Mouse (Mus musculus): Measurements from ENCODE around the gene Pld2.

Pld2 gene

DNA sequence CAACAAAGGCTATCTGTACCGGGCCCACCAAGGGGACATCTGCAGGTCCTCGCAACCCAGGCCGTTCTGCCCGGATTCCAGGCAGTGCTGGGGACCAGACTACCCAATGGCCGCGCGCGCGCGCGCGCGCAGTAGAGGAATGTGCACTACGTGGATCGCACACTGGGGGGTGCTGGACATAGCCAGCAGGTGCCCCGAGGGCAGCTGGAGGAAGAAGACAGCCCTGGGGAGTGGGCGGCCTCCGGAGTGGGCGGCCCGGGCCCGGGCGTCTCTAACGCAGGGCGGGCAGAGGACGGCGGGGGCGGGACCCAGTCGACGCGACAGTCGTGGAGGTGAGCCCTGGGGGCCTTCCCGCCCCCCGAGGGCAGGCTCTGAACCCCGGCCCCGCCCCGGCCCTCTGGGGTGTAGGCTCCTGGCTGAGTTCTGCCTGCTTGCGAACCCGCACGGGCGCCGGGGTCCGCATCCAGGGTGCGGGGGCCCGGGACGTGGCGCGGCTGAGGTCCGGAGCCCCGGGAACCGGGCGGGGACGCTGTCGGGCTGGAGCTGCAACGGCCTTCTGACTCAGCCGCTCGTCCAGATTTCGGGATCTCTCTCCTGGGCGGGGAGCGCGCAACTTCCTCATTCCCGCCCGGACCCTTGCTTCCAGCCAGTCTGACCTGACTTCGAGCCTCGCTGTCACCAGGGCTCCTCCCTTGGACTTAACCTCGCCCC is at the start of gene Pld2:
Gene Pld2, plus strand, starts transcription at position 188 of the 711 bp plus-strand sequence.
- in situ Hi-C loops (cut with MboI, MseI), result loop anchor here (5.0 kb wide), 1 partner anchor 62 kb away; no protein-coding TSS in a partner anchor

DNA sequence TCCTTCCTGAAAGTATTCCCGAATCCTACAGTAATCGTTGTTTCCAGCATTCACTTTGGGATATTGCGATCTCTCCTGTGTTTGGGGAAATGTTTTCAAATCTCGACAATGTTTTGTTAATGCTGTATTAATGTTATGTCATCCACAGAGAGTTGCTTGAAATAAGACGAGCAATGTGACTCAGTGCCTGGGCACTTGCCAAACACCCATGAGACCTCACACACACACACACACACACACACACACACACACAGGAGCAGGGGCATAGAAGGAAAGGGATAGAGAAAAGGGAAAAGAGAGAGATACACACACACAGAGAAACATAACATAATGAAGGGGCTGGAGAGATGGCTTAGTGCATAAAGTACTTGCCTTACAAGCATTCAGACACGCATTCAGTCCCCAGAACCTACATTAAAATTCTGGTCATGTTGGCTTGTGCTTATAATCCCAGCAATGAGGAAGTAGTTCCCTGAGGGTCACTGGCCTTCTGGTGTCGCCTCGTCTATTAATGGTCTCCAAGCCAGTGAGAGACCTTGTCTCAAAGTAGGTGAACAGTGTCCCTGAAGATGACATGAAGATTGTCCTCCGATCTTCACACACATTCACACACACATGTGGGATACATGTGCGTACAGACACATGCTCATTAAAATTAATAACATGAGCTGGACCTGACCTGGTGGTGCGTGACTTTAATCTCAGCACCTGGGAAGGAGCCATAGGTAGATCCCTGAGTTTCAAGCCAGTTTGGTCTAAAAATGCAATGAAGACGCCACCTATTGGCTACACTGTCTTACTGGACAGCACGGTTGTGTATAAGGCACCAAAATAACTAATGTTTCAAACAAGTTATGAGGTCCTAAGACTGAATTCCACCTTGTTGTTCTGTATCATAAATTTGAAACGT is 40.0 kb upstream of the Pld2 start:
- in situ Hi-C loops (cut with MboI, MseI), result no loop called here

DNA sequence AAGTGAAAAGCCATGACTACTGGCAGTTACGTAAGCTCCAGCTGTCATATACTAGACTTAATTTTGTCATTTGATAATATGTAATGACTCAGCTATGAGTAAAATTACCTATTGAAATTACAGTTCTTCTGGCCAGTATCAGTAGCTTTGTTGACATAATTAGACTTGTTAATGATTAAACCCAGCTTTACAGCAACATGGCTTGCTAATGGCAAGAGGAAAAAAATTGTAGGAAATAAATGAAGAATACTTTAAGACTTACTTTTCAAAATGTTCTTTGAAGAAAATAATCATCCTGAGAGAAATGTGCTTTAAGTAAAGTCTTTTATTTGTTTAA is 39.4 kb upstream of the Pld2 start:
- in situ Hi-C loops (cut with MboI, MseI), result no loop called here

DNA sequence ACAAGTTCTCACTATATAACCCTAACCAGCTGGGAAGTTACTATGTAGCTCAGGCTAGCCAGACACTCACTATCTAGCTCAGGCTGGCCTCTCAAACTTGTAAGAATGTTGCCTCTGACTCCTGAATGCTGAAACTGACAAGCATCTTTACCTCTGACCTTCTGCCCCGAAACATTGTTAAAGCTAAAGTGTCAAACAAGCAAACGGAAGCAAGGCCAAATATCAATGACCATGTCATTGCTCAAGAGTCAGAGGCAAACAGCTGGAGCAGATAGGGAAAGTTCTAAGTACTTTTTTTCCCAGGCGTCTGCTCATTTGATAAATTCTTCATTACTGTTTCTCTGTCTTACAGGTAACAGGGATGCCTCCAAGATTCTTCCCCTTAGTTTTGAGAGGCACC is 37.8 kb upstream of the Pld2 start:
- in situ Hi-C loops (cut with MboI, MseI), result no loop called here

DNA sequence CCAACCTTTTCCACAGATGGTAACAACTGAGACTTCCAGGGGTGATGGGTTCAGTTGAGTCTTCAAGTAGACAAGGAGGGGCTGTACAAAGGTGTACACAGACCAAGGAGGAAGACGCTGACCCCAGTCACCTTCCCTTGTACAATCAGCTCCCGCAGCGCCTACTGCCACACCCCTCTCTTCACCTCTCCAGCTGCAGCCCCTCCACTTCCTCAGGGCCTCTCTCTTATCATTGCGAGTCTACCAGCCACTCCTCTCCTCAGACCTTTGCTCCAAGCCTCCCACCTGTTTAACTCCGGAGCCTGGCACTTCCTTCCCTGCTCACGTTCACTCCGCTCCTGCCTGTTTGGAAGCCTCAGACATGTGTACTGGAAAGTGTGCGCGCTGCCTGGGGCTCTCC is 34.9 kb upstream of the Pld2 start, which contains the start of gene Tm4sf5:
Gene Tm4sf5, plus strand, starts transcription at position 275 of the 400 bp plus-strand sequence.
- in situ Hi-C loops (cut with MboI, MseI), result loop anchor here (5.0 kb wide), 1 partner anchor 93 kb away; the partner anchor contains the start of gene Pelp1

DNA sequence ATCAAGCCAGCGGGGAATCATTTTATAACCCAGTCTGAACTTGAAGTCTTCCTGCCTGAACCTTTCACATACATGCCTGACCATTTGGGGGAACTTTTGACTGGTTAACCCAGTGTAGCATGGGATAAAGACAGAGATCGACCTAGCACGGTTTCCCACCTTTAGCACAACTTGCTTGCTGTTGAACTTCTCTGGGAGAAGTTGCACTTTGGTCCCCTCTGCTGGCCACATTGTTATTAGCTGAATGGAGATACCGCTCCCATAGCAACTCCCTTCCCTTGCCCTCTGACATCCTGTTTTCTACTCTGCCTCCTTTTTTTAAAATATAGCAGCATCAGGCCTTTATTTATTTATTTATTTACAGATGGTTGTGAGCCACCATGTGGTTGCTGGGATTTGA is 33.5 kb upstream of the Pld2 start:
- in situ Hi-C loops (cut with MboI, MseI), result loop anchor here (5.0 kb wide), 1 partner anchor 94 kb away; the partner anchor contains the start of gene Pelp1

DNA sequence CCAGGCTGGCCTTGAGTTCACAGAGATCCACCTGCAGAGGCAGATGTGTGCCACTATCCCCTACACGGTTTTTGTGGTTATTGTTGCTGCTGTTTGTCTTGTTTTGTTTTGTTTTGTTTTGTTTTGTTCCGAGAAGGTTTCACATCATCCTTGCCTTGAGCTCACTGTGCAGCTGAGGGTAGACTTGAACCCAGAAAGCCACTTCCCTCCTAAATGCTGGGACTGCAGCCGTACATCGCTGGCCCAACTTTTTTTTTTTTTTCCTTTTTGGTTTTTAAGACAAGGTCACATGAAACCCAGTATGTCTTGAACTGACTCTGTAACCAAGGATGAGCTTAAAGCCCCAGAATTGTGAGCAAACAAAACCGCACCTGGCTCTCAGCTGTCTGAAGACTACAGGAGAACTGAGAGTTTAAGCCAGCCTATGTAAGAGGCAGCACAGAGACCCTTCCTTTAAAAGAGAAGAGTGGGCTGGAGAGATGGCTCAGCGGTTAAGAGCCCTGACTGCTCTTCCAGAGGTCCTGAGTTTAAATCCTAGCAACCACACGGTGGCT is 32.8 kb upstream of the Pld2 start:
- in situ Hi-C loops (cut with MboI, MseI), result loop anchor here (5.0 kb wide), 1 partner anchor 95 kb away; the partner anchor contains the start of gene Pelp1

DNA sequence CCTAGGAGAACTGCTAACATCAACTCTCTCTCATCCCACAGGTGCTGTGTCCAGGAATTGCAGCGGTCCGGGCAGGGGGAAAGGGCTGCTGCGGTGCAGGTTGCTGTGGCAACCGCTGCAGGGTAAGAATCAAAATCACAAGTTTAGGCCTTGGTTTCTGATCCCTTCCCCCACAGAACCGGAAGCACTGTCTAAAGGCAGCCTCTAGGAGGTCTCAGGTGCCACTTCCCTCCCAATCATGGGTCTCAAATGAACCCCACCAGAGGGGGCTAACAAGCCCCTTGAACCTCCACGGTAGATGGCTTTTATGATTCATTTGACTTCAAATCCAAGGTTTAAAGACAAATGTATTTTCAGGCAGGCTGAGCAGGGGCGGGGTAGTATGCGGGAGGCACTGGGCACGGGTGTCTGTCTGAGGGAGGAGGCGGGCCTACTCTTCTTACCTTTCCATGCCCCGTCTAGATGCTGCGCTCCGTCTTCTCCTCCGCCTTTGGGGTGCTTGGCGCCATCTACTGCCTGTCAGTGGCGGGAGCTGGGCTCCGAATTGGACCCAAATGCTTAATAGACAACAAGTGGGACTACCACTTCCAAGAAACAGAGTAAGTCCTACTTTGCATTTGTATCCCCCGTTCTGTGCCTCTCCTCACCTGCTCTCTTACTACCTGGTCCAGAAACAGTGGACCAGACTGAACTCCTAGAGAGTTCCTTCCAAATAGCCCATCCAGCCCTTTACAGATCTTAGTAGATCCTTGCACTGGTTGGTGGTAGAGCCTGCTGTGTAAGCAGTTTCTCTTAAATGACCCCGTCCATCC is 29.9 kb upstream of the Pld2 start:
- in situ Hi-C loops (cut with MboI, MseI), result loop anchor here (5.0 kb wide), 1 partner anchor 98 kb away; the partner anchor contains the start of gene Pelp1

DNA sequence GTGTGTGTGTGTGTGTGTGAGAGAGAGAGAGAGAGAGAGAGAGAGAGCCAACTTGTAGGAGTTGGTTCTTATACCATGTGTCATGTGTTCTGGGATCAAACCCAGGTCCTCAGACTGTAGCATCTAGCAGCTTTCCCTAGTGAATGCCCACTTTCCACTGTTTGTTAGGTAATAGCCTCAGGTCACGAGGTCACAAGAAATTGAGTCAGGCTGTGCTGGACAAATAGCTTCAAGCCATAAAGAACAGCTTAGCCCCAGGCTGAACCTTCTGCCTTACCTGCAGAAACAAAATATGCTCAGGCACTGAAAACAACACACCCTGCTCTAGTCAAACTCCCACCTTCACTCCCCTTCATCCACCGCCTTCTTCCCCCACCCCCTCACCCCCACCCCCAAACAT is 28.6 kb upstream of the Pld2 start:
- in situ Hi-C loops (cut with MboI, MseI), result no loop called here

DNA sequence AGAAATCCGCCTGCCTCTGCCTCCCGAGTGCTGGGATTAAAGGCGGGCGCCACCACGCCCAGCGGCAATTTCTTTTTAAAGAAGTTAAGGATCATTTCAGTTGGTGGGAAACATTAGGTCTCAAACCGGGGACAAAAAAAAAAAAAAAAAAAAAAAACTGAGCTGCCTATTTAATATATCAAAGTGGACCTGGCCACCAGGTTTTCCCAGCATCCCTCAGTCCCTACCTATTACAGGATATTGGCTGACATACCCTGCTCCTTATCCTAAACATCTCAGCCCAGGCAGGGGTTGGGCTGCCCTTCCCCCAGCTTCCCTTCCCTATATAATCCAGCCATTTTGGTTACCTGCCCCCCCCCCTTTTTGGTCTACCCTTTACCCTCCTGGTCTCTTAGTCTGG is 28.0 kb upstream of the Pld2 start:
- in situ Hi-C loops (cut with MboI, MseI), result no loop called here

DNA sequence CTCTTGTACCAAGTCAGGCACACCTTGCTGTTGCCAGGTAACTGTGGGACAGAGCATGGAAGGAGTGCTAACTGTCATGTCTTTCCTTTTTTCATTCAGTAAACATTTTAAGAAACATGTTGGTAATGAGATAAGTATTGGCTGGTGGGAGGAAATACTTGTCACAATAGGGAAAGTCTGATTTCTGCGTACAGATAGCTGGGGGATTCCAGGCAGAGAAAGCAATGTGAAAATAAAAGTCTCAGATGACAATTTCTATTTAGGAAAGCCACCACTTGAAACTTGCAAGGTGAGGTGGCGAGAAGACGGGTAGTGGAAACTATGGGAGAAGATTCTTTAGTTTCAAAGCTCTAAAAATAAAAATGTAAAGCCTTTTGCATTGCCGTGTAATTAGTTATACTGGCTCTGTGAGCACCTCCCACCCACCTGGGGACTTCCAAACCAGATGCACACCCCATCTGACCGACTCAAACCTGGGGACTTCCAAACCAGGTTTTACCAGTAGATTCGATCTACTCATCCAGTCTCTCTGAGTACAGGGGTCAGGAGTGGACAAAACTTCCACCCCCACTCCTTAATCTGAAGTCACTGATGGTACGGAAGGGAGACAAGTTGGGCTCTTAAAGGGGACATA is 27.0 kb upstream of the Pld2 start:
- in situ Hi-C loops (cut with MboI, MseI), result no loop called here

DNA sequence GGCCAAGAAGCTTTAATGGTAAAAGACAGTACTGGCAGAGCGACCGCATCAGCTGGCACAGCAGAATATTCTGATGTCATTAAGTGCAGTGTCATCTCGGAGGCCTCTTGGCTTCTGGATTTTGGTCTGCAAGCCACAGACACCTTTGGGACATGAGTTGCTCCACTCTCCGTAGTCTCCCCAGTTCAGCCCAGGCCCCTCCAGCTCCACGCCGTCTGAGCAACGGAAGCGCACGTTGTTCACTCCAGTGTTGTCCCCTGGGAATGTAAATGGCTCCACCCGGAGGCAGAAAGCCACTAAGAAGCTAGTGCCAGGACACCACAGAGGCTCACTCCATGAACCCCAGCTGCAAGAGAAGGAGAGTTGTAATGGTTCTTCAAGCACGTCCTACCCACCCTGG is 26.3 kb upstream of the Pld2 start:
- in situ Hi-C loops (cut with MboI, MseI), result no loop called here

DNA sequence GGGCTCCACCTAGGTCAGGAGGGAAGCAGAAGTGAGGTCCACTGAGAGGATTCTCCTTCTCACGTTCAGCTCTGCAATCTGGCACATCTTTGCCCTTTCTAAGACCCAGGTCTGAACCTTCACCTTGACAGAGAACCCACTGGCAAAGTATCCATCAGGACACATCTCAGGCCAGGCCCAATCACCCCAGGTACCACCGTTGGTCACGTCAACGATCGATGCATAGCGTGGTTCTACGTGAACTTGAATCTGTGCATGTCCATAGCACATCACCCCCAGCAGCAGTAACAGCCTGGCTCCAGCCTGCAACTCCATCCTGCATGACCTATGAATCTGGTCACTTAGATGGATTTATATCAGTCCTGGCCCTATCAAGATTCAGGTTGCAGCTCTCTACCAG is 25.6 kb upstream of the Pld2 start, which contains the start of gene Vmo1:
Gene Vmo1, minus strand, starts transcription at position 329 of the 400 bp plus-strand sequence.
- in situ Hi-C loops (cut with MboI, MseI), result no loop called here

DNA sequence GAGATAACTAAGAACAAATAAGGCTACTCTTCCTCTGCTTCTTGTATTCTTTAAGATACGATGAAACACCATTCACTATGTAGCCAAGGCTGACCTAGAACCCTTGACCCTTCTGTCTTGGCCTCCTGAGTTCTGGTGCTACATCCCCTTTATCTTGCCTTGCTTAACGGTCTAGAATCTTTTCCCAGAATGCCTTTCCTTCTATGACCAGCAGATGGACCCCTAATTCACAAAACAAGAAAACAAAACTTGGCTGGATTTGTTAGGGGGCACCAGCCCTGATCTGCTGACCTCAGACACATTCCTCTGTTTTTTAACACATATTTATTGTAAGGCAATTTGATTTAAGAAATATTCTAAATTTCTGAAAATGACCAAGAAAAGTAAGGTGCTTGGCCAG is 23.5 kb upstream of the Pld2 start:
- in situ Hi-C loops (cut with MboI, MseI), result no loop called here

DNA sequence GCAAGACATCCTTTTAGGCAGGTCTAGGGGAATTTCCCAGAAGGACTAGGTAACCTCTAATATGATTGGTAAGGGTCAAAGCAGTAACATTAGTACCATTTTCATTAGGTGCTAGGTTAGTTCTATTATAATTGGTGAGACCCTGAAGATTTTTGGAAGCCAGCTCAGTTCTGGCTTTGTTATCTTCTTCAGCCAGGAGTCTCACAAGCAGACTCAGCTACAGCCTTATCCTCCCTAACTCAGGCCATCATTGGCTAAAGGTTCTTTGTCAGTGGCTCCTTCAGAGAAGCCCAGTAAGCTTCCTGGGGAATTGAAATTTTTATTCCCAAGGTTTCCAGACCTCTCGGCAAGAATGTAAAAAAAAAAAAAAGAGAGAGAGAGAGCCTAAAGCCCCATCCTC is 21.4 kb upstream of the Pld2 start:
- in situ Hi-C loops (cut with MboI, MseI), result no loop called here

DNA sequence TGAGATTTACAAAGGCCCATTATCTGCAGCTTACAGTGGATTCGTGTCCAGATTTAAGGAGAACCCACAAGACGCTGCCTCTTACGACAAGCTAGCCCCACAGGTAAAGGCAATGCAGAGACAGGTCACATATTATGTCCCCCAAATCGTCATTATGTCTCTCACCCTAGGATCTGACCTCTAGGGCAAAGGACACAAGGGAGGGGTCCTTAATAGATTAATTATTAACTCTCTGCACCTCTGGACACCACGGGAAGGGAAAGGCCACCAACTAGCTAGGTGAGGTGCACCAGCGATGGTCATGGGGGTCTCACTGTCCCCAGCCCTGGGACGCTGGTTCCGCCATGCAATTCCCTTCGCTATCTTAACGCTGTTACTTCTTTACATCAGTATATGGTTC is 20.9 kb upstream of the Pld2 start, which contains the start of gene Gltpd2:
Gene Gltpd2, plus strand, starts transcription at position 274 of the 400 bp plus-strand sequence.
- in situ Hi-C loops (cut with MboI, MseI), result no loop called here

DNA sequence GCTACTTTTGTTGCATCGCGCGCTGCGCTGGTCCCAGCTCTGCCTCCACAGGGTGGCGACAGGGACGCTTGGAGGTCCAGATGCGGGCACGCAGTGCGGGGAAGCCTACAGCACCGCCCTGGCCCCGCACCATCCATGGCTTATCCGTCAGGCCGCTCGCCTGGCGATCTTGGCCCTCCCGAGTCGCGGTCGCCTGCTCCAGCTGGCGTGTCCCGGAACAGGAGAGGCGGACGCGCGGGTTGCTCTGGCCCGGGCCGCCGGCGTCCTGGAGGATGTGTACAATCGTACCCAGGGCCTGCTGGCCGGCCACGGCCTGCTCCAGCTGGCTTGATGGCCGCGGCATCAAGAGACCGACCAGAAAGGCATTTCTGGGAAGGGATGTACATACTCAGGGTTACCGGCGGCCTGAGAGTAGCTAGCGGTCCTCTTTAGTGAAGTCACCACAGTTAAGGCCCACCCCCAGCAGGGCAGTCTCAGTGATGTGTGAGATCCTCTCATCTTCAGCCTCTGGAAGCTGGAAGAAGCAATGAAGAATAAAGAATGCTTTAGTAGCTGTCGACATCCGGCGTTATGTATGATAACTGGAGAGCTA is 19.6 kb upstream of the Pld2 start:
- in situ Hi-C loops (cut with MboI, MseI), result loop anchor here (5.0 kb wide), 1 partner anchor 237 kb away; no protein-coding TSS in a partner anchor

DNA sequence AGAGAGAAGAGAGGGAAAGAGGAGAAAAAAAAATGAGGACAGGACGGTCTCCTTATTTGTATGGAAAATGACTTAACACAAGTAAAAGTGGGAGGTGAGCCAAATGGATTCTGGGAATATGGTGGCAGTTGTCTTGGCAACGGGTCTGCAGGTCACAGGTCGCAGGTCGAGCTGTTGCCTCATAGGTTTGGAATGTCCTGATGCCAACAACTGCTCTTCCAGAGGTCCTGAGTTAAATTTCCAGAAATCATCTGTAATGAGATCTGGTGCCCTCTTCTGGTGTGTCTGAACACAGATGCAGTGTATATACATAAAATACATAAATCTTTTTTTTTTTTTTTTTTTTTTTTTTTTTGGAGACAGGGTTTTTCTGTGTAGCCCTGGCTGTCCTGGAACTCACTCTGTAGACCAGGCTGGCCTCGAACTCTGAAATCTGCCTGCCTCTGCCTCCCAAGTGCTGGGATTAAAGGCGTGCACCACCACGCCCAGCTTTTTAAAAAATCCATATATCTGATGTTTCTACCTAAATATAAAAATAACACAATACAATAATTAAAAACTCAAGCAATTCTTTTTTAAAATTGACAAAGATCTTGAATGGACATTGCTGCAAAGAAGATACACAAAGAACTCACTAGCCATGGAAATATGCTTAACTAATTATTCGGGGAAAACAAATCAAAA is 16.4 kb upstream of the Pld2 start:
- in situ Hi-C loops (cut with MboI, MseI), result loop anchor here (5.0 kb wide), 1 partner anchor 234 kb away; no protein-coding TSS in a partner anchor

DNA sequence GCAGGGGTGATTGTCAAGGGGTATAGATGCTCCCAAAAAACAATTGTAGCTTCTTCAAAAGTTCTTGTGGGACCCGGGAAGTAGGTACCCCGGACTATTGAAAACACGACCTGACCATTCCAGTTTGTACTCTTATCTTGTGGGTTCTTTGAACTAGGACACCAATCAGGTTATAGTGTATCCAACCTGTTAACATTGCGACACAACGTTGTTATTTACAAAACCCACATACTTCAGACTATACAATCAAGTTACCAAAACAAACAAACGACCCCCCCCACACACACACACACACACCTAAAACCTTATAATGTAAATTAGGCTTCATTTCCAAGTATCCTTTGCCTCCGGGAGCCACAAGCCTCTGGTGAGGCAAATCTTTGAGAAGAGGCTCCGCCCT is 15.1 kb upstream of the Pld2 start:
- in situ Hi-C loops (cut with MboI, MseI), result loop anchor here (5.0 kb wide), 1 partner anchor 233 kb away; no protein-coding TSS in a partner anchor

Data from T-helper 1 cell (primary cell).